In genomic region chr8:95599861-95600260, GRCm38 (mm10) we compare ENCODE assay signal across 9 mouse cellular contexts. TPM values are rescaled to one million over a fixed set of nuclear protein-coding genes. Genes with fewer than 3 reads are reported as not detected.
DNase-seq lines count a peak whose midpoint lies in the region; ATAC-seq and TF ChIP-seq lines count a peak whose summit lies in the region.
"Had no signal": no experiment of that assay in that cellular context is flagged by ENCODE, and none has a peak within 500 bp of the region (broad histone marks: within the 10 kb centered on the region; RNA-seq: fewer than 3 reads in every experiment).

No protein-coding gene starts in this region.

- H3K27me3 ChIP-seq in kidney, embryonic 15.5 days = peaks cover 6% of the 10 kb centered on the region; the same call in 1 of the 2 replicates
- no peaks in the 10 kb centered on the region for H3K27me3 ChIP-seq in liver, embryonic 14.5 days (ENCODE audit: control insufficient read depth, insufficient read depth, low read length)
- no peaks in the 10 kb centered on the region for H3K27me3 ChIP-seq in neural tube, embryonic 15.5 days (replicated peaks)
- H3K27me3 ChIP-seq: limb, embryonic 12.5 days had no signal

- no peak overlapping the region for H3K9ac ChIP-seq in kidney, embryonic 15.5 days
- H3K9ac ChIP-seq in liver, embryonic 14.5 days (replicated peaks) = no peak overlapping the region
- no peak overlapping the region for H3K9ac ChIP-seq in neural tube, embryonic 15.5 days (replicated peaks)
- H3K9ac ChIP-seq: limb, embryonic 12.5 days had no signal

- H3K36me3 ChIP-seq in kidney, embryonic 15.5 days = no peaks in the 10 kb centered on the region
- H3K36me3 ChIP-seq in liver, embryonic 14.5 days (replicated peaks; ENCODE audit: control insufficient read depth, insufficient read depth, low read depth) = no peaks in the 10 kb centered on the region
- no peaks in the 10 kb centered on the region for H3K36me3 ChIP-seq in neural tube, embryonic 15.5 days
- H3K36me3 ChIP-seq: limb, embryonic 12.5 days had no signal

- no peaks in the 10 kb centered on the region for H3K9me3 ChIP-seq in kidney, embryonic 15.5 days (replicated peaks)
- H3K9me3 ChIP-seq in liver, embryonic 14.5 days (ENCODE audit: control insufficient read depth, low read length) = no peaks in the 10 kb centered on the region
- H3K9me3 ChIP-seq in neural tube, embryonic 15.5 days (replicated peaks) = no peaks in the 10 kb centered on the region
- H3K9me3 ChIP-seq: limb, embryonic 12.5 days had no signal

- TF ChIP-seq EP300 in liver, embryonic 14.5 days (IDR thresholded peaks at IDR 0.05; ENCODE audit: low read depth) = no peak

- H3K4me3 ChIP-seq in kidney, embryonic 15.5 days (replicated peaks) = no peak overlapping the region
- no peak overlapping the region for H3K4me3 ChIP-seq in liver, embryonic 14.5 days (ENCODE audit: insufficient read depth in 1 of 2, low read depth in 2 of 2, low read length in 2 of 2)
- H3K4me3 ChIP-seq in neural tube, embryonic 15.5 days (replicated peaks) = no peak overlapping the region
- H3K4me3 ChIP-seq: limb, embryonic 12.5 days had no signal

- 0 out of 2 replicates have a peak overlapping the region, but pooled peaks have one; percentile 9 for H3K4me2 ChIP-seq in kidney, embryonic 15.5 days
- H3K4me2 ChIP-seq in liver, embryonic 14.5 days (ENCODE audit: low read depth) = no peak overlapping the region
- peak overlapping the region; percentile 37 for H3K4me2 ChIP-seq in neural tube, embryonic 15.5 days
- H3K4me2 ChIP-seq: limb, embryonic 12.5 days had no signal

- no peak for ATAC-seq in kidney, embryonic 15.5 days (replicated peaks; ENCODE audit: low FRiP score)
- no peak for ATAC-seq in liver, embryonic 14.5 days (ENCODE audit: insufficient read depth)
- ATAC-seq in neural tube, embryonic 15.5 days (ENCODE audit: low FRiP score) = peak; percentile 55; the same call in 1 of the 2 replicates

- H3K4me1 ChIP-seq in kidney, embryonic 15.5 days = no peaks in the 10 kb centered on the region
- peaks cover 0 to 4% of the 10 kb centered on the region in 2 experiments; a peak in 3 of 4 replicates for H3K4me1 ChIP-seq in liver, embryonic 14.5 days (replicated peaks; ENCODE audit: control insufficient read depth in 2 of 2, insufficient read depth in 2 of 2, low read length in 1 of 2)
- peaks cover under 1% of the 10 kb centered on the region; the same call in 1 of the 2 replicates for H3K4me1 ChIP-seq in neural tube, embryonic 15.5 days

- peak; percentile 64 to 67 for DNase-seq in B cell, adult 2 months
- DNase-seq in ES-CJ7 (ENCODE audit: low read depth, low spot score) = peak; percentile 87
- peak; percentile 89 to 91 for DNase-seq in cerebellum, postnatal 10 days
- peak; percentile 64 for DNase-seq in gastrocnemius, postnatal 10 days
- peak in 1 of 3 experiments; percentile 27 for DNase-seq in liver, embryonic 14.5 days (ENCODE audit: low read depth in 3 of 3, low spot score in 3 of 3)
- no peak for DNase-seq in adipocyte (ENCODE audit: low spot score)

- 13% methylated on average over 11 of the region's 11 CpGs for WGBS in kidney, embryonic 15.5 days
- WGBS in liver, embryonic 14.5 days (ENCODE audit: insufficient replicate concordance) = 13% methylated on average over 11 of the region's 11 CpGs
- WGBS in neural tube, embryonic 15.5 days = 9% methylated on average over 11 of the region's 11 CpGs

- H3K27ac ChIP-seq in kidney, embryonic 15.5 days = no peak overlapping the region
- no peak overlapping the region for H3K27ac ChIP-seq in liver, embryonic 14.5 days
- H3K27ac ChIP-seq in neural tube, embryonic 15.5 days (replicated peaks) = no peak overlapping the region
- H3K27ac ChIP-seq: limb, embryonic 12.5 days had no signal

- peak; percentile 80 for TF ChIP-seq CTCF in liver, embryonic 14.5 days (IDR thresholded peaks at IDR 0.05; ENCODE audit: low read depth)

RNA-seq across cellular contexts. Expression of gene Prss54, which starts 23.7 kb away (rescaled TPM):
- total RNA-seq in gastrocnemius, postnatal 10 days (2021) = not detected
- polyA plus RNA-seq in kidney, embryonic 15.5 days (2015; fragmentation: Nextera tagmentation; extraction: Ambion mirVana) = not detected in 2 replicates
- not detected in 2 replicates for polyA plus RNA-seq in liver, embryonic 14.5 days (2012; rRNA removed)
- not detected in 2 replicates for polyA plus RNA-seq in liver, embryonic 14.5 days (2014; fragmentation: Nextera tagmentation; extraction: Ambion mirVana)
- not detected in 2 replicates for polyA plus RNA-seq in neural tube, embryonic 15.5 days (2015; fragmentation: Nextera tagmentation; extraction: Ambion mirVana)
- polyA plus RNA-seq: limb, embryonic 12.5 days had no signal

RNA-seq across cellular contexts. Expression of gene Gins3, which starts 33.4 kb away (rescaled TPM):
- total RNA-seq in gastrocnemius, postnatal 10 days (2021) = 1 to 10 TPM; 1.1 to 2.1 TPM
- polyA plus RNA-seq in kidney, embryonic 15.5 days (2015; fragmentation: Nextera tagmentation; extraction: Ambion mirVana) = 21.6 and 22.6 TPM in 2 replicates
- polyA plus RNA-seq in liver, embryonic 14.5 days (2012; rRNA removed) = 3.2 and 4.9 TPM in 2 replicates
- polyA plus RNA-seq in liver, embryonic 14.5 days (2014; fragmentation: Nextera tagmentation; extraction: Ambion mirVana) = 9.4 and 9.8 TPM in 2 replicates
- 7.8 and 9.8 TPM in 2 replicates for polyA plus RNA-seq in neural tube, embryonic 15.5 days (2015; fragmentation: Nextera tagmentation; extraction: Ambion mirVana)
